Mouse (Mus musculus): ENCODE measurements around the gene Tank.

Tank gene

GRCm38 (mm10) chr2:61580091-61580490 lies 1.7 kb downstream of the Tank start:
- no peak for DNase-seq (ENCODE audit: low spot score in 2 of 2)

- DNase-seq (ENCODE audit: low spot score in 2 of 2) = no peak
Measured at GRCm38 (mm10) chr2:61580555-61581080, 2.2 kb downstream of the Tank start.

DNA sequence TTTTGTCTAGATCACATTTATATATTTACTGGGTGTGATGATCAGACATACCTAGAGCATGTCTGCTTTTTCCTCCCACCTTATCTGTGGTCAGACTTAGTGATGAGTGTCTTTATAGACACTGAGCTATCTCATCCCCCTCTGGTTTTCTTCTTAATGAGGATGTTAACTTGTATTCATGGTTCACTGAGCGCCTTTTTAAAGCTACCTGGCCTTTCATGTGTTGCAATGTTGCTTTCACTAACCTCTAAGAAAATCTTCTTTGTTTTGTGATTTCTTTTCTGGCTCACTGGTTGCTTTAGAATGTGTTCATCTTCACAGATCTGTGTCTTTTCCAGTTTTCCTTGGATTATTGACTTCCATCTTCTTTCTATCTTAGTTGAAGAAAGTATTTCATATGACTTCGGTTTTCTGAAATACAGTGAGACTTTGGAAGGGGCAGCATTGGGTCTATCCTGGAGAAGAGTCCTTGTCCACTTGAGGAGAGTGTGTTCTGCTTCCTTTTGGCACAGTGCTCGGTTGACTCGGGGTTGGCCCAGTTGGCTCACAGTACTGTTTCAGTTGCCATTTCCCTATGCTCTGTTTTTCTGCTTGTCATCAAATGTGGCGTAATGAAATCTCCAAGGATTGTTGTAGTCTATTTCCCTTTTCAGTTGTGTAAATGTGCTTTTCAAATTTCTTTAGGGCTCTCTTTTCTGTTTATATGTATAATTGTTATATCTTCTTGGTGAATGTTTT lies 4.4 kb downstream of the Tank start:
- DNase-seq (ENCODE audit: low spot score in 2 of 2) = no peak

DNA sequence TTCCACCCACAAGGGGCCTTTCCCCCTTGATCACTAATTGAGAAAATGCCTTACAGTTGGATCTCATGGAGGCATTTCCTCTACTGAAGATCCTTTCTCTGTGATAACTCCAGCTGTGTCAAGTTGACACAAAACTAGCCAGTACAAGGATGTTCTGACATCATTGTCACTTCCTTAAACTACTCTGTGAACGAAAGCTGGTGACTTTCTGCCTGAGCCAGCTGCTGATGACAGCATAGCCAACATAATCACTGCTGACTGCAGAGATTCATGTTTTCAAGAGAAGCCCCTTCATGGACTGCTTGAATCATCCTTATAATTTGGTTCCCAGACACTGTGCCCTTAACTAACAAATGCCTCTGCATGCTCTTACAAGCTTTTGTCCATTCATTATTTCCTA lies 7.1 kb downstream of the Tank start:
- DNase-seq (ENCODE audit: low spot score in 2 of 2) = no peak

- no peak for DNase-seq (ENCODE audit: low spot score in 2 of 2)
Measured at GRCm38 (mm10) chr2:61586166-61586565, 7.8 kb downstream of the Tank start.

- DNase-seq (ENCODE audit: low spot score in 2 of 2) = no peak
Measured at GRCm38 (mm10) chr2:61590751-61591150, 12.4 kb downstream of the Tank start.

- no peak for DNase-seq (ENCODE audit: low spot score in 2 of 2)
Measured at GRCm38 (mm10) chr2:61592095-61592494, 13.7 kb downstream of the Tank start.

DNA sequence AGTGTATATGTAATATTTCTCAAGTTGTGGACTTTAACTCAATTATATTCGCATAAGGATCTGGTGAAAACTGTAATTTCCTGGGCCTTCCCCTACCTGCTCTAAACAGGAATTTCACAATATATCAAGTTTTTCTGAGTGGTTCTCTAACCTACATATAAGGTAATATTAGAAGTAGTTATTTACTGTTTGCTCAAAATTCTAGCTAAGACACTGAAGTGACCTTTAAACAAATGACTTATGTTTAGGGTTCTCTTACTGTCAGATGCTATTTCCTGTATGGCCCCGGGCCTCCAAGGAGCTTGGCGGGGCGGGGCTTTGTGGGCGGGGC lies 14.3 kb downstream of the Tank start:
- DNase-seq (ENCODE audit: low spot score in 2 of 2) = no peak

DNA sequence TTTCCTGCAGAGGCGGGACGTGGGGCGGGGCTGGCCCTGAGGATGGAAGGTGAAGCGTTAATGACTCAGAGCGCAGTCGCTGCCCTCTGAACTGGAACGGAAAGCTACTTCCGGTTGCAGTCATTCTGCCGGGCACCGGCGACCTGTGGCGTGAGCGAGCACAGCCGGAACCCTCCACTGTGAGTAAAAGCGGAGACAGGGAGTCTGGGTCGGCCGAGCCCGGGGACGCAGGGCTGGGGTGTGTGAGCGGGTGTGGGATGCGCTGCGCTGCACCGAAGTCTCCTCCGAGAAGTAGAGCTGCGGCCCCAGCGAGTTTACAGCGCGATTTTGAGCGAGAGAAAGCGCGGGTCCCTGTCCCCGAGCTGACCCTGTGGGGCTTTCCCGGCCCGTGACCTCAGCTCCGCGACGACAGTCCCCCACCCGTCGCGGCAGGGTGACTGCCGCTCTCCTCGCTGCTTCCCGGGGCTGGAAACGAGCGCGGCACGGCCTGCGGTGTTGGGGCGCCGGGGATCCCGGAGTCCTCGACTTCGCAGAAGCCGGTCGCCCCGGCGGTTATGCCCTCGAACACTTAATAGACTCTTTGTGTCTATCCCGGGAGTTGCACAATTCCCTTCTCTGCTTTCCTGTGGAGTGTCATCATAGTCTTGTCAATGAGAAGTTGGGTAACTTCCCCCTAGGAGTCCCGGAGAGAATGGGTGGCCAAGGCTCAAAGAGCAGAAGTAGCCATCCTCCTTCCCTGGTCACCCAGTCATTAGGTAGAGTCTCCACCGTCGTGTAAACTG lies 14.8 kb downstream of the Tank start:
- peak; percentile 79 to 81 for DNase-seq (ENCODE audit: low spot score in 2 of 2)

DNA sequence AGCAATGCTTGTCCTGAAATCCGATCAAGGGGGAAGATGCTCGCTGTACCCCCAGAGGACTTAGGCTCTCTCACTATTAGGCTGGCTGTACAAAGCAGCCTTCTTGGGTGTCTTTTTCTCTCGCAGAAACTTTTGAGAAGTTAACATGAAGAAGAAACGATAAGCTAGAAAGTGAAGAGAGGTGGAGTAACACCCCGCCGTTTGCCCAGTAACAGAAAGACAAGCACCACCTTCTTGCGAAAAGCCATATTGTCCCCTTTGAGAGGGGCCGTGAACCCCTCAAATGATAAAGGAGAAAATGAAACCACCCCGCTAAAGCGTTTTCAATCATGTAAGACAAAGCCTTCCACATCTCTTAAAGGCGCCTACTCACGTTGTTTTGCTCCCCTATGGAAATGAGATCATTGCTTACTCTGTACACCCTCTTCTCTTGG lies 15.5 kb downstream of the Tank start:
- no peak for DNase-seq (ENCODE audit: low spot score in 2 of 2)

DNA sequence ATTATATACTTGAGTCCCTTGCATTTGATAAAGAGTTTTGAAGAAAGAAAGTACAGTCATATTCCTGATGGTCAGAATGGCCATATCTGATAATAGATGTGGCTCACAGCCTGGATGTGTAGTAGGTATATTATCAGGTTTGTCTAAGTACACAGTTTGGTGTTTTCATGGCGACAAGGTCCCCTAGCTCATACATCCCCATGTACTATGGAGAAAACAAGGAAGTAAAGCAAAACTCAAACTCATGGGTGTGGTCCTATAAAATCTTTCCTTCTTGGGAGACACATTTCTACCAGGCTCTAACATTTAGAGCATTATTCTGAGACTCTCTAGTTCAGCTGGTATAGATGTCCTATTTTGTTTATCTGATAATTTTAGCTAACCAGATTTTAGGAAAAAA lies 21.3 kb downstream of the Tank start:
- DNase-seq (ENCODE audit: low spot score in 2 of 2) = no peak

GRCm38 (mm10) chr2:61603461-61603860 lies 25.1 kb downstream of the Tank start:
- DNase-seq (ENCODE audit: low spot score in 2 of 2) = no peak

- DNase-seq (ENCODE audit: low spot score in 2 of 2) = no peak
Measured at GRCm38 (mm10) chr2:61606942-61607341, 28.6 kb downstream of the Tank start.

- no peak for DNase-seq (ENCODE audit: low spot score in 2 of 2)
Measured at GRCm38 (mm10) chr2:61623996-61624395, 45.6 kb downstream of the Tank start.

GRCm38 (mm10) chr2:61630864-61631555 lies 52.6 kb downstream of the Tank start:
- DNase-seq (ENCODE audit: low spot score in 2 of 2) = no peak

DNA sequence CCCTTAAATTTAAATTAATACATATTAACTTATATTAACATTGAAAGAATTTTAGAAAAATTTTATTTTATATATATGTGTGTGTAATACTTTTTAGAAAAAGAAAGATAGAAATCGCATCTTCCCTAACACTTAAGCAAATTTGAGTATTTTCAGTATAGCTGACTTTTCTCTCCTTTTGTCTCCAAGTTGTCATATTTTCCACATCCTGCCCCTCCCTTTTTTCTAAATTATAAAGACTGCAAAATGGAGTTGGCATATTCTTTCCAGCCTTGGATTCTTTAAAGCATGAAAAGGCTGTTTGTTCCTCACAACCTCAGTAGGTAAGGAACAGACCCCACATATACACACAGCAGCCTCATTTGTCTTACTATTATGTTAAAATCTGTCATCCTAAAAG lies 56.7 kb downstream of the Tank start:
- DNase-seq (ENCODE audit: low spot score in 2 of 2) = no peak

DNA sequence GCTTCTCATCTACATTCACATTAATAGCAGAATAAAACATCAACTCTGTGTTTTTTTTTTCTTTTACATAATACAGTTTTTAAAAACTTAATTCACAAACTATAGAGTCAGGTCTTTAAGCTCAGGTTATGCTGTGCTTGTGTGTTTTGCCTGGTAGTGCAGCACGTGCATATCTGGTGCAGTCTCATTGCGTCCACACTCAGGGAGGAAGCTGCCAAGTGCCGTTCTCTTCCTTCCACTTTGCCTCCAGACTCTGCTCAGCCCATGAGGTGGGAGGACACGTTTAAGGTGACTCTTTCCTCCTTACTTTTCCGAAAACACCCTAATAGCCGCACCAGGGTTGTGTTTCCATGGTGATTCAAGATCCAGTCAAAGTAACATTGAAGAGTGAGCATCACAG lies 59.8 kb downstream of the Tank start:
- no peak for DNase-seq (ENCODE audit: low spot score in 2 of 2)

DNA sequence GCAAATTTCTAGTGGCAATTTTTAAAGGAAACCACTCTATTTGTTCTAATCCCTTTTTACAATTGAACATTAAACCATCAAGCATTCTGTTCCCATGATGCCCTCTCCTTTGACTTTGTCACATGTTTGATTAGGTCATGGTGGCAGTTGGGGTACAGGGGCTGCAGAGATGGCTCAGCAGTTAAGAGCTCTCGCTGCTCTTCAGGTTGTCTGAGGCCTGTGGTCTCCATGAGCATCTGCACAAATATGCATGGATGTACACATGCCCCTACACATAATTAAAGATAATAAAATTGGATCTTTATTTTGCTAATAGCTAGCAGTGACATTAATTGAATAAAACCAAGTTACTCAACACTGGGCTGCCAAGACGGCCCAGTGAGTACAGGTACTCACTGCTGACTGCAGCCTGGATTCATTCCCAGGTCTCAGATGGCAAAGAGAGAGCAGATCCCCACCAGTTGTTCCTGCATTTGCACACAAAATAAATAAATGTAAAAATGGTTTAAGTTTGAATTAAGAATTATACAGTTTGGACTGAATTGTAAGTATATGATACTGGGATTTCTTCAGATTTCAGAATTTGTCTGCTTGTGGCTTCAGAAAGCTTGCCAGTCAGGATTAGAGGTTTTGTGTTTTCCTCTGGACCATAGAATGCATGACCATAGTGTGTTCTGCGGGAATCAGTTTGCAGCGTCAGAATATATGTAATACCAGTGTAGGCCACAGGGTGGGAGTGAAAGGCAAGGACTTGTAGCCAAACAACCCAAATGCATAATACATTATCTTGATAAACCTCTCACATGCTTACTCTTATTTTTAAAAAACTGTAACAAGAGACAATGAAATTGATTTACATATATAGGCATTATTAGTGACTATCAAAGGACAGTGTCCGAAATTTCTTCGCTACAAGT lies 64.3 kb downstream of the Tank start:
- DNase-seq (ENCODE audit: low spot score in 2 of 2) = peak; percentile 46 to 49

DNA sequence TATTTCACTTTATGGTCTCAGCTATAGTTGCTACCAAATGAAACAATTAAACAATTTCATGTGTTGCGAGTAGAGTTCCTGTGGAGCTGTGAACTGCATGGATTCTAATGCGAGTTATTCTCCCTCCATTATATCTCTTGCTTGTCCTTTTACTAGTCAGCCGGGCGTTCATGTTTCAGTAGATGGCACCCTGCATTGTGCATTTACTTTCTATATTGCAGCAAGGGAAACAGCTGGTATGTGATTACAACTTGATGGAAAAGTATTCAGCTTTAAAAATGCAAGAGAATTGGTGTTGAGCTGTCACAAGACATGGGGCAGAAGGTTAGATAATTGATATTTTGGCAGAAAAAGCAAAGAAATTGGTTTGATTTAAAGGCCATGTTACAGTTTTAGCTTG lies 72.8 kb downstream of the Tank start:
- no peak for DNase-seq (ENCODE audit: low spot score in 2 of 2)

- DNase-seq (ENCODE audit: low spot score in 2 of 2) = no peak
Measured at GRCm38 (mm10) chr2:61651640-61652039, 73.3 kb downstream of the Tank start.

DNA sequence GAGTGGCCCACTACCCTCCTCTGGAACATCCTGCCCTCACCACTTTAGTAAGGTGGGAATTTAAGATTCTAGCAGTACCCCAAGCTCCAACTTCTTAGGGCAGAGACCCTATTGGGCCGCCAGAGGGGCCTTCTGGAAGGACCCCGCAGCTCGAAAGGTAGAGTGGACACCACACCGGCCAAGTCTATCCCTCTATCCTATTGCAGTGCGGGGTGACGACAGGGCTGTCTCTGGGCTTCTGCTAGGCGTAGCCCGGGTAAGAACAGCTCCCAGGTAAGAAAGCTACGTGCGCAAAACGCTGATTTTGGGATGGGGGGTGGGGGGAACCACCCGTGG lies 76.6 kb downstream of the Tank start:
- DNase-seq (ENCODE audit: low spot score in 2 of 2) = no peak
